Mouse (Mus musculus) inflammation-experienced regulatory T-cells, adult 6 months (primary cell): ENCODE results near the gene Atp6v1e1. TPM values are rescaled to one million over a fixed set of nuclear protein-coding genes. Genes with fewer than 3 reads are reported as not detected.
"Not testable (repeated sequence)": the region's sequence is repeated elsewhere in the genome, so short reads cannot be mapped to it uniquely, and the experiment has no call there.

Source experiments
- ATAC-seq: one replicate; pipeline ENCODE4 v1.8.0; 2017
- polyA plus RNA-seq, 3 experiments: library from polyadenylated mRNA; unstranded; fragments of 100-300 nt; shearing (Covaris generic); gene quantifications; one replicate each; pipeline ENCODE4 v1.2.1; 2017

The Atp6v1e1 gene
- 10 to 100 TPM; 78.2 to 86.1 (median 84.1) TPM for polyA plus RNA-seq

DNA sequence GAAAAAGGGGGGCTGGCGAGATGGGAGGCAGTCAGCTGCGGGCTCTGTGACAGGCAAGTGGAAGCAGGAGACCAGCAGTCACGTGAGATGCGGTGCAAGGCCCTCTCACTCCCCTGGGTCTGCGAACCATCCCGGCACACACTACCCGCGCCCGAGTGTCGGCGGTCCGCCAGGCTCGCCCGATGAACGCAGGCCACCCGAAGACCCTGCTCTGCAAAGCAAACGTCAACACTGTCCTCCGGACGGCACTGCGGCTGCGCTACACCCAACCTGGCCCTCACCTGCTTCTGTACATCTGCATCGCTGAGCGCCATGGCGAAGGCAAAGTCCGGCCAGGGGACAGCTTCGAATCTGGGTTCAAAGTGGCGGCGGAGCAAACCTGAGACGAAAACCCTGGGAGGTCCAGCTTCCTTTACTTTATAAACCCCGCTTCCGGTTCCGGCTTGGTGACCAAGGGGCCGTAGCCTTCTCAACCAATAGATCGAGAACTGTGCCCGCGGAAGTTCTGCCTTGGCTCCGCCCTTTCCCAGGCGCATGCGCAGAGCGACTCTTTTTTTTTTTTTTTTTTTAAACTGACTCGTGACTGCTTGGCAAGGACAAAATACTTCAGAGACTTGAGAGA lies at the start of gene Atp6v1e1:
Gene Atp6v1e1, minus strand, starts transcription at position 487 of the 622 bp plus-strand sequence.
- ATAC-seq: peak; percentile 97

DNA sequence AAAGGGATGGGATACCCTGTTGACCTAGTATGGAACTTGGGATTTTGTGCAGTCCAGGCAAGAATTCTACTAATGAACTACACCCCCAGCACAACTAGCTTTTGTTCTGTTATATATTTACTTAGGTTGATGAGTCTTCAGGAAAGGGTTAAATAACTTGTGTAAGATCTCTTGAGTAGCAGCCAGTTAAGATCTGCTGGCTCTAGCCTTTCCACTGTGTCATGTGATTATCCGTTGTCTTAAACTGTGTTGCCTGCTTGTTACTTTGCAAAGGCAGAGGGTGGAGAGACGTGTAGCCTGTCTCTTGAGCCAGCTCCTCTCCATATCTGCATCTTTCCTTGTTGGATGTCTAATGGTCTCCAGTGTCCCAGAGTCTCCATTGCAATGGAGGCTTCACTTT lies 48.7 kb upstream of the Atp6v1e1 start:
- ATAC-seq: no peak

GRCm38 (mm10) chr6:120868824-120869223 lies 46.2 kb upstream of the Atp6v1e1 start:
- ATAC-seq: no peak

DNA sequence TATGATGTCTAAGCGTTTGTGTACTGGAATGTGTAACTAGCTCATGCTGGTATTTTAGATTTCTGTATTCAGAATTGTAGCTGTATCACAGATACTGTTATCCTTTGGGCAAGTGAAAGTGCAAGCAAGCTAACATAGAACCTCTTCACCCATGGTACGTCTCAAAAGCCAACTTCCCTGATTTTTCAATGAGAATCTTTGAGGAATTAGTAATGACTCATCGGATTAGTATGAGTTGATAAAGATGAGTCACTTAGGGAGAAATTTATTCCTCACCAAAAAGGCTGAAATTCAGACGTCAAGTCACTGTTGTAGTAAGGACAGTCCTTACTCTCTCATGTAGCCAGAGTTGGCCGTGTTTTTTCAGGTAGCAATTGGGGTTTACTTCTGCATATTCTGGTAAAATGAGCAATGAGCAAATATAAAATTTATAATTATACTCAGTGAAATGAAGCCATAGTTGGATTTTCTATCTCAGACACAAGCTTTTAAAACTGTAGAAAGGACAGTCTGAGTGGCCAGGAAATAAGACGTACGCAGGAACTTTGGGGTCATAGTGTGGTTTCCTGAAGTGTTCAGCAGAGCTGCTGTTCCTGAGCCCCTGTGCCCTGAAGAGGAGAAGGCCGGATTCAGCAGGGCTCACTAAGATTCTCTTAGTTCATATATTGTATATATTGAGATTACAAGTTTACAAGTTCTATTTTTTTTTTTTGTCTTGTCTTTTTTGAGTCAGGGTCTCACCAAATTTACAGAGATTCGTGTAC lies 43.6 kb upstream of the Atp6v1e1 start:
- ATAC-seq: no peak

DNA sequence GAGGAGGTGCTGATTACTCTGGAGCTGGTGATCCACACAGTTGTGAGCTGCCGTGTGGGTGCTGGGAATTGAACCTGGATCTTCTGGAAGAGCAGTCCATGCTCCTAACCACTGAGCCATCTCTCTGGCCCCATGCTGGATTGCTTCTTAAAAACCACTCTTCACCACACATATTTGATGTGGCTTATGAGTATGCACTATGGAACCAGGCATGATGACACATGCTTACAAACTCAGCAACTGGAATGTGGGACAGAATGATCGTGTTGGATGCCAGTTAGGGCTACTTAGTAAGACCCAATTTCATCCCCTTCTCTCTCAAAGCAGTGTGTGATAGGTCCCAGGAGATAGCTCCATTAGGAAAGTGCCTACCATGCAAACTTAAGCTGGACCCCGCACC lies 37.5 kb upstream of the Atp6v1e1 start:
- no peak for ATAC-seq

- no peak for ATAC-seq
Measured at GRCm38 (mm10) chr6:120858217-120858711, 35.7 kb upstream of the Atp6v1e1 start.

DNA sequence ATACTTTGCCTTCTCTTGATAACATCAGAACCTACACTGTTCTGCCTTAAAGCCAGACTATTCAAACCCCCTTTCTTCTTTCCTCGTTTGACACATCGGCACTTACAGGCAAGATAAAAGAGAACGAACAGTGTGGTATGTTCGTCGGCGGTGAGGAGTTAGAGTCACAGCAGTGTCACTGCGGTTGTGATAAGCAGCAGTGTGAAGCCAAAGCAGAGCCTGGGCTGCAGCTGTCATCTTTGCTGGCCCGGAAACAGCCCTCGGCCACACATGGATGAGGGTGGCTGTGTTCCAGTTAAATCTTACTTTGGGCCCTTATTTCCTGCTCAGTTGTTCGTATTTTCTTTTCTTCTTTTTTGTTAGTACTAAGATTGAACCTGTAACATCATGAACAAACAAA lies 31.8 kb upstream of the Atp6v1e1 start:
- no peak for ATAC-seq

GRCm38 (mm10) chr6:120850720-120851119 lies 28.1 kb upstream of the Atp6v1e1 start:
- not testable (repeated sequence) for ATAC-seq

GRCm38 (mm10) chr6:120841754-120842153 lies 19.2 kb upstream of the Atp6v1e1 start:
- ATAC-seq: peak; percentile 58

DNA sequence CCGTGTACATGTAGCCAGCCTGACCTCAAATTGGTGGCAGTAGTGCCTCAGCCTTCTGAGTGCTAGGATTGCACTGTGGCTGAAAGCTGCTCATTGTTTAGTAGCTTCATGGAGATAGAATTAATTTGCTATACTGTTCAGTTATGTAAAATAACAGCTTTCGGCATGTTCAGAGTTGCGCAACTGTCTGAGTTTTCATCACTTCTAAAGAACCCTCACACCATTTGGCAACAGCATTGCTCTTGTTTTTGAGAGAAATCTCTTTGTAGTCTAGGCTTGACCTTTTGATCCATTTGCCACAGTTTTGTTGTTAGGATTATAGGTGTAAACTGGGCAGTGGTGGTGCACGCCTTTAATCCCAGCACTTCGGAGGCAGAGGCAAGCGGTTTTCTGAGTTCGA lies 17.7 kb upstream of the Atp6v1e1 start:
- ATAC-seq: no peak

DNA sequence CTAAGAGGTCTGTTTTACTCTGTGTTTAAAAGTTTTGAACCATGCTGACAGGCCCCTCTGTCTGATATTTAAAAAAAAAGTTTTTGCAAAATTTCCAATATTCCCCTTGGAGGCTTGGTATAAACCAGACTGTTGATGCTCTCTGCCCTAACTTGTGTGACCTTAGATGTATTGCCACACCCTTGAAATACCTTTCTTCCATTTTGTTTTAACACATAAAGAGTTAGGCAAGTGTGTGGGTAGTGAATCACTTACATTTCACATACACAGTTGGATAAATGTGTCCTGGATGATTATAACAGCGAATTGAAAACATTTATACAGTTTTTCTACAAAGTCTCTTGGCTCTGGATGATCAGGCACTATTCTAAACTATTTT lies 14.5 kb upstream of the Atp6v1e1 start:
- no peak for ATAC-seq

- ATAC-seq: peak; percentile 41
Measured at GRCm38 (mm10) chr6:120836389-120837151, 14.0 kb upstream of the Atp6v1e1 start.

- peak; percentile 90 for ATAC-seq
Measured at GRCm38 (mm10) chr6:120835474-120836374, 13.1 kb upstream of the Atp6v1e1 start, which contains the start of gene Bcl2l13. Bcl2l13 (plus strand) TSS chr6:120836212.

DNA sequence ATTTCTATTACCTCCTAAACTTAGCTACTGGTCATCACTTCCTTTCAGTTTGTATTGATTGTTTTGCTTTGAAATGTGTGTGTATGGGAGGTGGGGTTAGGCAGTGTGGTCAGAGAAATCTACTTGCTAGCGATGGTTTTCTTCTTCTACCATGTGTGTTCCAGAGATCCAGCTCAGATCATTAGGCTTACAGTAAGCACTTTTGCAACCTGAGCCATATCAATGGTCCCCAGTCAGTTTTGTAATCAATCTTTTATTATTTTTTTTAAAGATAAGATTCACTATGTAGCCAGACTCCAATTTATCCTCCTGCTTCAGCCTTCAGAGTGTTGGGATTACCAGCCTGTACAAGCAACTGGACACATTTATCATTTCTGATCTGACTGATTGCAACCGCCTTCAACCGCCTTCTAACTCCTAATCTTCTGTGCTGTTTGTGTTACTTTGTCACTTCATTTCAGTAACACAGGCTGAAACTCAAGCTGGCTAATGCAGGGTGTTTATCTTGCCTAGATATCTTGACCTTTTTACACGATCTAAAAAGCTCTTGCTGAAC lies 12.3 kb upstream of the Atp6v1e1 start:
- no peak for ATAC-seq

DNA sequence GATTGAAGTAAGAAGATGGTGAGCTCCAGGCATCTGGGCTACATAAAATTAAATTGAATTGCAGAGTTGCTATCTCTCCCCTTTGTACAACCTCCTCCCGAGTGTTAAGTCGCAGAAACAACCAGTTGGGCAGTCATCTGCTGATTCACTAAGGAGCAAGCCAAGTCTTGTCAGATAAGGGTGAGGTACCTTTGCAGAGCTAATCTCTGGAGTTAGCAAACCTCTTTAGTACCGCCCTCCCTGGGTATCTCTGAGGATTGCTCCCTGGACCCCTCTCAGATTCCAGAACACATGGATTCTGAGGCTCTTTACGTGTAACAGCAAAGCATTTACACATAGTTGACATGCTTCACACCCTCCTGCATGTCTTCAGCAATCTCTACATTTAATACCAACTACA lies 9.5 kb upstream of the Atp6v1e1 start:
- no peak for ATAC-seq

GRCm38 (mm10) chr6:120830866-120831608 lies 8.4 kb upstream of the Atp6v1e1 start:
- no peak for ATAC-seq

DNA sequence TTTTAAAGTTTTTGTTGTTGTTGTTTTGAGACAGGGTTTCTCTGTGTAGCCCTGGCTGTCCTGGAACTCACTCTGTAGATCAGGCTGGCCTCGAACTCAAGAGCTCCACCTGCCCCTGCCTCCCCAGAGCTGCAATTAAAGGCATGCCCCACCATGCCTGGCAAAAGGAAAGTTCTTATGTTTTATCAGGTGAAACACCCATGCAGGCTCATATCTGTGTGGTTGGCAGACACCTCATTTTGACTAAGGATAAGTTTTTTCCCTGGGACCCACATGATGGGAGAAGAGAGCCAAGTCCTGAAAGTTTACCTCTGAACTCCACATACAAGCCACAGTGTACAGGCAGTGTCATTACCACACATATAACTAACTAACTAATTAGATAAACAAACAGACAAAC lies 7.5 kb upstream of the Atp6v1e1 start:
- ATAC-seq: no peak

GRCm38 (mm10) chr6:120822937-120823614 lies 483 bp upstream of the Atp6v1e1 start:
- no peak for ATAC-seq

- no peak for ATAC-seq
Measured at GRCm38 (mm10) chr6:120821715-120822114, 878 bp downstream of the Atp6v1e1 start.

GRCm38 (mm10) chr6:120820941-120821340 lies 1.7 kb downstream of the Atp6v1e1 start:
- ATAC-seq: no peak
